Mouse (Mus musculus) stomach, postnatal 0 days (tissue): ENCODE measurements around the gene Zfp518b. TPM values are rescaled to one million over a fixed set of nuclear protein-coding genes. Genes with fewer than 3 reads are reported as not detected.

Experiments
- ATAC-seq: fragments of 200-750 bp; cut with Nextera tagmentation; 2 replicates; pipeline ENCODE4 v1.8.0; 2017; ENCODE audit not compliant: low FRiP score, low TSS enrichment
- DNase-seq: peaks from one replicate; pipeline ENCODE4 v3.0.0-alpha.2; 2016; ENCODE audit warnings: low spot score
- H3K27ac ChIP-seq: fragments of 300-500 bp; sonication (generic); replicated peaks from 2 replicates; pipeline ENCODE4 v1.5.1; 2014; ENCODE audit warnings: mild to moderate bottlenecking, control low read depth
- H3K27me3 ChIP-seq: fragments of 300-500 bp; sonication (generic); 2 replicates; pipeline ENCODE4 v1.6.1; 2014; ENCODE audit warnings: low read length; ENCODE audit not compliant: control insufficient read depth, insufficient read depth
- H3K36me3 ChIP-seq: fragments of 300-500 bp; sonication (generic); 2 replicates; pipeline ENCODE4 v1.6.1; 2014; ENCODE audit warnings: low read length, mixed read lengths; ENCODE audit not compliant: control insufficient read depth, insufficient read depth
- H3K4me1 ChIP-seq: fragments of 300-500 bp; sonication (generic); replicated peaks from 2 replicates; pipeline ENCODE4 v1.6.1; 2014; ENCODE audit warnings: antibody characterized with exemption; ENCODE audit not compliant: control insufficient read depth, insufficient read depth
- H3K4me2 ChIP-seq: fragments of 300-500 bp; sonication (generic); replicated peaks from 2 replicates; pipeline ENCODE4 v1.6.1; 2014; ENCODE audit warnings: low read depth, mild to moderate bottlenecking, control low read depth, moderate library complexity
- H3K4me3 ChIP-seq: fragments of 300-500 bp; sonication (generic); 2 replicates; pipeline ENCODE4 v1.5.1; 2014; ENCODE audit warnings: low read depth, low read length, control low read depth
- H3K9ac ChIP-seq: fragments of 300-500 bp; sonication (generic); 2 replicates; pipeline ENCODE4 v1.6.1; 2014; ENCODE audit warnings: mild to moderate bottlenecking, low read length, control low read depth, mixed read lengths
- H3K9me3 ChIP-seq: fragments of 300-500 bp; sonication (generic); 2 replicates; pipeline ENCODE4 v1.6.1; 2016; ENCODE audit warnings: low read length; ENCODE audit not compliant: control insufficient read depth
- CTCF ChIP-seq: IDR thresholded peaks from 2 replicates; pipeline ENCODE4 v1.5.1; 2016; ENCODE audit warnings: antibody characterized with exemption, low read depth, mild to moderate bottlenecking, moderate library complexity
- EP300 ChIP-seq: optimal IDR thresholded peaks from 2 replicates; pipeline ENCODE3; 2016; ENCODE audit warnings: antibody characterized with exemption
- WGBS: fragments of 180-500 bp; shearing (Covaris S2); extraction: QIAGEN DNeasy Blood & Tissue Kit; methylation state at CpG from one replicate; pipeline ENCODE4 v1.1.7; 2014; 5-methylcytosine and 5-hydroxymethylcytosine counted together
- polyA plus RNA-seq: library from polyadenylated mRNA; unstranded; fragments of >200 nt; fragmentation: Nextera tagmentation; extraction: Ambion mirVana; gene quantifications from 2 replicates; pipeline ENCODE4 v1.2.1, GENCODE M21; 2015

Gene Zfp518b
- polyA plus RNA-seq: 2.9 and 3.6 TPM in 2 replicates

DNA sequence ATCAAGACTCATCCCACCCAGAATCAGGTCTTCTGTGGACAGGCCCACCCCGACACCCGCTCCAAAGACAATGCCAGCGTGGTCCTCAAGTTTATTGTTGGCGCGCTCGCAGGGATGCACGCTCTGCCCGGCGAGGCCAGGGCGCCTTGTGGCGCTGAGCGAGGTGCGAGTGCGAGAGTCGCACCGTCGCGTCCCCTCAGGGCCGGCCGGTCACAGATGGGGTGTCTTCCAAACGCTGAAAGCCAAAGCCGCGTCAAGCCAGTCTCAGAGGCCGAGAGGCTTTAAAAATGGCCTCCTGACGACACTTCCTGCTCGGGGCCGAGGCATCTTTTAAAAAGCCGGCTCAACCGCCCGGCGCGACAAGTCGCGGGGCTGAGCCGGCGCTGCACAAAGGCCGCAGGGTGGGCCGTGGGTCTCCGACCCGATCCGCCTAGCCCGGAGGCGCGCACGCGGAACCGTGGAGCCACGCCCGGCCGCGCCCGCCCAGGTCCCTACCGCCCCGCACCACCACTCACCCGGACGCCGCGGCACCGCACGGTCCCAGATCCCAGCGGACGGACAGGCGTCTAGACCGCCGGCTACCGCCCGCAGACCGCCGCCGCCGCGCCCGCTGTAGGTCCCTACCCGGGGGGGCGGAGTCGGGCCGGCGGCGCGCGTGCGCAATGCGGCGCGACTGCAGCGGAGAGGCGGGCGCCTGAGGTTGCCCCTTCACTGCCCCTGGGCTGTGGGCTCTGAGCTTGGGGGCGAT, at the start of gene Zfp518b:
Zfp518b (minus strand) TSS at position 663 of the 748 bp plus-strand sequence.
- H3K9me3 ChIP-seq: no peaks in the 10 kb centered on the region
- H3K4me1 ChIP-seq: no peaks in the 10 kb centered on the region; the same call in 1 of the 2 replicates
- ATAC-seq (peak; percentile 91), DNase-seq (peak; percentile 75)
- H3K4me3 ChIP-seq: peak within 1 kb of the TSS; percentile 77
- H3K27me3 ChIP-seq: no peaks in the 10 kb centered on the region
- H3K36me3 ChIP-seq: peaks cover 9% of the 10 kb centered on the region
- under 1% methylated on average over 75 of the region's 89 CpGs for WGBS
- H3K4me2 ChIP-seq: peak within 1 kb of the TSS; percentile 81
- no peak for TF ChIP-seq EP300
- no peak for TF ChIP-seq CTCF
- H3K9ac ChIP-seq: peak within 1 kb of the TSS; percentile 86
- H3K27ac ChIP-seq: peak within 1 kb of the TSS; percentile 78

DNA sequence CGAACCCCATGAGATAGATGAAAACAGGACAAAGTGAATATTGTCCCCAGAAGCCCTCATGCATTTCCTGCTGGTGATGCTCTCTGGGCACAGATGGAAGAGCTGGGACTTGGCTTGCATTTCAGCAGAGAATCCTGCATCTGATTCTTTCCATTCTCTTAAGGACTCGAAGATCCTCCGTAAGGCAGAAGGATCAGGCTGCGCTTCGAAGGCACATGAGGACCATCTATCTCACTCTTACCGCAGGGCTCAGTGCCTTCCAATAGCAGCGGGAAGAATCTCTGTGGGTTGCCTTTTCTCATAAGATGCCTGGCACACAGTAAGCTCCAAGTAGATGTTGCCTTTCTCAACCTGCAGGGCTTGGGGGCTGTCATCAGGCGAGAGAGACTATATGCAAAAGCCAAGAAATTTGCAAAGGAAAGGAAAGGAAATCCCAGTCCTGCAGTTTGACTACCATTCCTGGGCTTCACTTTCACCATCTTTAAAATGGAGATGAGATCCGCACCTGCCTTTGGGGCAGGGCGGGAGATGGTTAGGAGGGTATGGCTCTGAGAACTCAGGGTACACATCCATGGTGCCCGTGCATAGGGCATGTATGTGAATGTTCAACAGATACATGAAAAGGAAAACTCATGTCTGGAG, 24.4 kb upstream of the Zfp518b start:
- no peaks in the 10 kb centered on the region for H3K4me1 ChIP-seq
- WGBS: 64% methylated on average over 11 of the region's 11 CpGs
- TF ChIP-seq CTCF: no peak
- no peak for TF ChIP-seq EP300
- H3K27ac ChIP-seq: no peak overlapping the region
- no peaks in the 10 kb centered on the region for H3K36me3 ChIP-seq
- no peak overlapping the region for H3K4me3 ChIP-seq
- no peaks in the 10 kb centered on the region for H3K9me3 ChIP-seq
- no peak for DNase-seq
- H3K27me3 ChIP-seq: no peaks in the 10 kb centered on the region
- no peak overlapping the region for H3K4me2 ChIP-seq
- no peak overlapping the region for H3K9ac ChIP-seq
- no peak for ATAC-seq

DNA sequence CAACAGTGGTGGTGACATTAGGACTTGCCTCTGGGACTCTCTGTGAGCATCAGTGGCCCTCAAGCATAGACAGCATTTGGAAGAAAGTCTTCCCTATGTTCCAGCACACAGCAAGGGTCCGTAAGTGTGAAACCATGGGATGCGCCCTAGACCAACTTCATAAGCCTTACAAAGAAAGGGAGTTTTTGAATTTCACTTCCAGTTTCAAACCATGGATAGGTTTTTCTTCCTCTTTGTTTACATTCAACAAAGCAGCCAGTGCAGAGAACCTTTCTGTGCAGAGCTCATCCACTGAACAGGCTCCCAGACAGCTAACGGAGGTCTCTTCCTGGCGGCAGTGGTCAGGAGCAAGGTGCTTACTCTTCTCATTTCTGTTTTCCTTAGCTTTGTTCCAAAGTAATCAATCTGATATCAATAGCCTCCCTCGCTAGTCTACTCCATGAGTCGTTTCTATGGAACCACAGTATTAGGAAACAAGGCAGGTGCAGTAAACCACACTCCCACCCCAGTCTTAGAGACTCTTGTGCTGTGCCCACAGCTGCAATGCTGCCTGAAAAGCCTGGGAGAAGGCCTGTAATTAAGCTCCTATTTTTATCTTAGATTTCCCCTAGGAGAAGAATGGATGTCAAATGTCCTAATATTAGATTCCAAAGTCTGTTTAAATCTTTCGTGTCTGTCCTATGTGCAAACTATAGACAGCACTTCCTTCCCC, 22.9 kb upstream of the Zfp518b start:
- H3K9me3 ChIP-seq: no peaks in the 10 kb centered on the region
- no peaks in the 10 kb centered on the region for H3K4me1 ChIP-seq
- ATAC-seq (no peak), DNase-seq (no peak)
- H3K27me3 ChIP-seq: no peaks in the 10 kb centered on the region
- H3K36me3 ChIP-seq: no peaks in the 10 kb centered on the region
- 61% methylated on average over 7 of the region's 7 CpGs for WGBS
- no peak overlapping the region for H3K4me2 ChIP-seq
- no peak overlapping the region for H3K4me3 ChIP-seq
- H3K27ac ChIP-seq: no peak overlapping the region
- TF ChIP-seq CTCF (no peak), EP300 (no peak)
- no peak overlapping the region for H3K9ac ChIP-seq

DNA sequence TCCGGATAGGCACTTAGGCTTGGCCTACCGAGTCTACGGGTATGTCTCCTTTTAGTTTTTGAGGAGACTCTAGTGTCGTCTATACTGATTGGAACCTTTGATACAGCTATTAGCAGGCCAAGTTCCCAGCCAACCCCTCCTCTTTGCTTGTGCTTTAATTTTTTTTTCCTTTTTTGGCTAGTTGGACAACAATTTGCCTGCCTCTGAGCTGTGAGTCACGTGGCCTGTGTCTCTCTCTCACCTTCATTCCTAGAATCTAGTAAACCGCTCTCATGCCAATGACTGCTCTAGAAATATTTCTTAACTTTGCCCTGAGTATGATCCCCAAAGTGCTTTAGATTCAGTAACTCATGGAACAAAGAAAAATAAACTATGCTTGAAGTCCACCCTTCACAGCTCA, 18.3 kb upstream of the Zfp518b start:
- ATAC-seq: no peak
- no peak overlapping the region for H3K4me3 ChIP-seq
- no peaks in the 10 kb centered on the region for H3K36me3 ChIP-seq
- DNase-seq: no peak
- no peak for TF ChIP-seq EP300
- TF ChIP-seq CTCF: no peak
- H3K9ac ChIP-seq: no peak overlapping the region
- no peaks in the 10 kb centered on the region for H3K9me3 ChIP-seq
- no peaks in the 10 kb centered on the region for H3K4me1 ChIP-seq
- H3K27me3 ChIP-seq: no peaks in the 10 kb centered on the region
- no peak overlapping the region for H3K4me2 ChIP-seq
- 90% methylated on average over 6 of the region's 6 CpGs for WGBS
- H3K27ac ChIP-seq: no peak overlapping the region

DNA sequence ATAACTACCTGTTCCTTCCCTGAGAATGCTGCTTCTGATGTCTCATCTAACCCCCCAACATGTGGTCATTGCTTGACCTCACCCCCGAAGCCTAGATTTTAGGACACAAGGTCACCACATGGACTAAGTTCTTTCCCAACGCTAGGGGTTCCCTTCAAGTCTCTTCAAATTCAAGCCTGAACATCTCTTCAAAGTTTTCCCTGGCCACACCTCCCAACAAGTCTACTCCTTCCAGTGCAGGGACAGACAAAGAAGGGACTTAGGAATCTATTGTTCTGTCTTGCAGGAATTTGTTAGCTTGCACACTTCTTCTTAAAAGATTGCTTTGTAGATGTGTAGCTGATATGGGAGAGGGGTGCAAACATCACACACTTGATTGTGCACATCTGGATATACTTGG, 17.5 kb upstream of the Zfp518b start:
- no peak overlapping the region for H3K27ac ChIP-seq
- no peak for ATAC-seq
- whole genome bisulfite sequencing: 67% methylated on average over 2 of the region's 2 CpGs

DNA sequence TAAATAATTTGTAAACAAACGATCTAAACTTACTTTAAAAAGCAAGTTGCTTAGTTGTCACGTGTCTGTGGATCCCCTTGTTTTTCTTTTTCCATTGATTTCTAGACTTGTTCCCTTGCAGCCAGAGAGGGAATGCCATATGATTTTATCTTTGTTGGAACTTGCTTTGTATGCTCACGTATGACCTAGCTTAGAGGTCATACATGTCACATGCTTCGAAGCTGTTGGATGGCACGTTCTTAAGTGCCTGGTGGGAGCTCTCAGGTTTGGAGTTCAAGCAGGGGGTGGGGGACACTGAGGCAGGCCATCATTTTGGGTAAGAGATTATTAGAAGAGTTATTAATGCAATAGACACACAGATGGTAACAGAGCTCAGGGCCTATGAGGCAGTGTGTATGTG, 13.8 kb upstream of the Zfp518b start:
- H3K27me3 ChIP-seq: no peaks in the 10 kb centered on the region
- ATAC-seq: no peak
- H3K9ac ChIP-seq: no peak overlapping the region
- no peak for DNase-seq
- no peaks in the 10 kb centered on the region for H3K36me3 ChIP-seq
- H3K9me3 ChIP-seq: no peaks in the 10 kb centered on the region
- H3K4me2 ChIP-seq: no peak overlapping the region
- no peaks in the 10 kb centered on the region for H3K4me1 ChIP-seq
- no peak overlapping the region for H3K27ac ChIP-seq
- no peak overlapping the region for H3K4me3 ChIP-seq
- TF ChIP-seq EP300 (no peak), CTCF (no peak)
- WGBS: 68% methylated on average over 5 of the region's 5 CpGs

More for the DNA sequence above, 17.5 kb upstream of the Zfp518b start:
- no peak for DNase-seq
- H3K9me3 ChIP-seq: no peaks in the 10 kb centered on the region
- H3K9ac ChIP-seq: no peak overlapping the region
- no peaks in the 10 kb centered on the region for H3K27me3 ChIP-seq
- H3K4me1 ChIP-seq: no peaks in the 10 kb centered on the region
- no peak for TF ChIP-seq CTCF
- H3K36me3 ChIP-seq: no peaks in the 10 kb centered on the region
- H3K4me2 ChIP-seq: no peak overlapping the region
- H3K4me3 ChIP-seq: no peak overlapping the region
